Mouse (Mus musculus) spleen, embryonic (tissue): ENCODE measurements around the gene Tmem101.

Experiments
- CTCF ChIA-PET: fragments of 350-600 bp; sonication (Branson Sonifier 250); formaldehyde crosslinking; loops from one replicate; lab custom pipeline; 2022; lab: Charles Lee

Tmem101 gene

GRCm38 (mm10) chr11:102156039-102156785, at the start of gene Tmem101:
Gene Tmem101, minus strand, starts transcription at chr11:102156404.
- CTCF ChIA-PET: interaction anchor here (0.6 to 0.8 kb wide), 2 partner anchors 47 to 233 kb away, joined by 3 to 16 read pairs; no protein-coding TSS in a partner anchor

- CTCF ChIA-PET: no interaction called here
Observed at GRCm38 (mm10) chr11:102201408-102201821, 45.2 kb upstream of the Tmem101 start.

GRCm38 (mm10) chr11:102199856-102200255, 43.7 kb upstream of the Tmem101 start:
- CTCF ChIA-PET: no interaction called here

- CTCF ChIA-PET: no interaction called here
Observed at GRCm38 (mm10) chr11:102198245-102198644, 42.0 kb upstream of the Tmem101 start.

- CTCF ChIA-PET: interaction anchor here (0.6 kb wide), 1 partner anchor 33 kb away, joined by 4 read pairs; no protein-coding TSS in a partner anchor
Observed at GRCm38 (mm10) chr11:102196018-102196797, 40.0 kb upstream of the Tmem101 start.

GRCm38 (mm10) chr11:102193657-102194440, 37.6 kb upstream of the Tmem101 start:
- CTCF ChIA-PET: interaction anchor here (0.6 kb wide), 1 partner anchor 52 kb away, joined by 3 read pairs; no protein-coding TSS in a partner anchor

- CTCF ChIA-PET: interaction anchor here (0.6 kb wide), 1 partner anchor 75 kb away, joined by 3 read pairs; no protein-coding TSS in a partner anchor
Observed at GRCm38 (mm10) chr11:102190848-102191247, 34.6 kb upstream of the Tmem101 start.

- CTCF ChIA-PET: interaction anchor here (0.6 kb wide), 1 partner anchor 1502 kb away, joined by 3 read pairs; no protein-coding TSS in a partner anchor
Observed at GRCm38 (mm10) chr11:102189461-102190436, 33.5 kb upstream of the Tmem101 start, which contains the start of gene G6pc3. Gene G6pc3, plus strand, starts transcription at chr11:102189620.

- CTCF ChIA-PET: no interaction called here
Observed at GRCm38 (mm10) chr11:102188980-102189379, 32.8 kb upstream of the Tmem101 start.

- CTCF ChIA-PET: no interaction called here
Observed at GRCm38 (mm10) chr11:102186235-102186634, 30.0 kb upstream of the Tmem101 start.

- CTCF ChIA-PET: no interaction called here
Observed at GRCm38 (mm10) chr11:102185677-102186076, 29.5 kb upstream of the Tmem101 start.

GRCm38 (mm10) chr11:102184646-102185495, 28.7 kb upstream of the Tmem101 start, which contains the start of gene Lsm12:
Gene Lsm12, minus strand, starts transcription at chr11:102185296.
- CTCF ChIA-PET: interaction anchor here (0.6 kb wide), 1 partner anchor 154 kb away, joined by 4 read pairs; no protein-coding TSS in a partner anchor

- CTCF ChIA-PET: no interaction called here
Observed at GRCm38 (mm10) chr11:102184253-102184645, 28.0 kb upstream of the Tmem101 start.

GRCm38 (mm10) chr11:102179836-102180235, 23.6 kb upstream of the Tmem101 start:
- CTCF ChIA-PET: interaction anchor here (0.5 to 0.6 kb wide), 2 partner anchors 21 to 22 kb away, joined by 3 read pairs; no protein-coding TSS in a partner anchor

GRCm38 (mm10) chr11:102168689-102169088, 12.5 kb upstream of the Tmem101 start:
- CTCF ChIA-PET: interaction anchor here (0.5 kb wide), 1 partner anchor 1003 kb away, joined by 18 read pairs; no protein-coding TSS in a partner anchor

- CTCF ChIA-PET: no interaction called here
Observed at GRCm38 (mm10) chr11:102167539-102167938, 11.3 kb upstream of the Tmem101 start.

- CTCF ChIA-PET: interaction anchor here (0.6 kb wide), 1 partner anchor 850 kb away, joined by 5 read pairs; no protein-coding TSS in a partner anchor
Observed at GRCm38 (mm10) chr11:102165971-102166722, 9.9 kb upstream of the Tmem101 start.

GRCm38 (mm10) chr11:102159781-102160180, 3.6 kb upstream of the Tmem101 start:
- CTCF ChIA-PET: interaction anchor here (0.7 kb wide), 1 partner anchor 20 kb away, joined by 3 read pairs; no protein-coding TSS in a partner anchor
